Mouse (Mus musculus) thymus, adult 2 months (tissue): ENCODE results near the gene Palm.

Experiments
- CTCF ChIP-seq: fragments of 200-500 bp; IDR thresholded peaks from 2 replicates; pipeline ENCODE4 v1.5.1; 2012; ENCODE audit warnings: mild to moderate bottlenecking, control low read depth, low read length, moderate library complexity, borderline replicate concordance; ENCODE audit not compliant: control insufficient read depth, poor library complexity, insufficient read depth; ENCODE audit errors: extremely low read depth
- POLR2A ChIP-seq: fragments of 200-500 bp; IDR thresholded peaks from 2 replicates; pipeline ENCODE4 v1.6.1; 2012; ENCODE audit warnings: mild to moderate bottlenecking, low read length, control low read depth, moderate library complexity; ENCODE audit not compliant: control insufficient read depth, poor library complexity, insufficient read depth; ENCODE audit errors: extremely low read depth

- peak; percentile 63; the same call in 1 of the 2 replicates for TF ChIP-seq CTCF
- peak; percentile 76 for TF ChIP-seq POLR2A
These were observed 60.8 kb downstream of the Palm start, which contains the start of gene Ptbp1 for GRCm38 (mm10) chr10:79853860-79854795.
